Mouse (Mus musculus) skeletal muscle tissue, postnatal 0 days (tissue): Measurements from ENCODE around the gene Smok2a. TPM values are rescaled to one million over a fixed set of nuclear protein-coding genes. Genes with fewer than 3 reads are reported as not detected.

ENCODE experiments used
- polyA plus RNA-seq: library from polyadenylated mRNA; unstranded; fragments of >200 nt; fragmentation: Nextera tagmentation; extraction: Ambion mirVana; gene quantifications from 2 replicates; pipeline ENCODE4 v1.2.1, GENCODE M21; 2015

Gene Smok2a
- polyA plus RNA-seq = not detected in 2 replicates

DNA sequence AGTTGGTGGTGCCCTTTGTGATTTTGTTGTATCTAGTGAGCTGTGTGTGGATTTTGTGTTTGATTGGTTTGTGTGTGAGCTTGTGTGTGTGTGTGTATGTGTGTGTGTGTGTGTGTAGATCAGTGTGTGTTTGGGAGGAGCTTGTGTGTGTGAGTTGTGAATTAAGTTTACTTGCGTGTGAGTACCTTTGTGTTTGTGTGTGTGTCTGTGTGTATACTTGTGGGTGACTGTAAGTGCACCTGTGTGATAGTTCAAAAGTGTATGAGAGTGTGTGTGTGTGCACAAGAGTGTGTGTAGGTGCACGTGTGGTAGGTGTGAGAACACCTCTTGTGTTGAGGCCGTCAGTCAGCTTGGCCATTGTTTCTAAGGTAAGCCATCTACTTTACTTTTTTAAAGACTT is at the start of gene Smok2a:
Gene Smok2a (plus strand): TSS at position 301 of the 400 bp plus-strand sequence.

DNA sequence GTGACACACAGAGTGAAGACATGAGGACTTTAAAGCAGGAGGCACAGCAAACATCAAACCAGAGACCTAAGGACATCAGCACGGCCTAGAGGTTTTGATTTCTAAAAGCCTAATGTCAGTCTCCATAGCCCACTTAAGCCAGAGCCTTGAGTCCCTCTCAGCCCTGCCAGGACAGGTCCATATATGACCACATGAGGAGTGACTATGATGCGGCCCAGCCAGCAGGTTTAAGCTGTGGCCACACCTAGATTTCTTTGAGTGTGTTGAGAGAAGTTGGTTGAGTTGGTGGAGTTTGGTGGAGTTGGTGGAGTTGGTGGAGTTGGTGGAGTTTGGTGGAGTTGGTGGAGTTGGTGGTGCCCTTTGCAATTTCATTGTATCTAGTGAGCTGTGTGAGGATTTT is 9.0 kb downstream of the Smok2a start, which contains the start of gene Smok2b:
Gene Smok2b (plus strand): TSS at position 301 of the 400 bp plus-strand sequence.

Other genes with a start within 250 kb of the Smok2a start
- 67.0 and 70.1 TPM in 2 replicates for gene Wtap, start 227.0 kb upstream of the Smok2a start, polyA plus RNA-seq
- 390 and 446 TPM in 2 replicates for gene Sod2, start 214.3 kb upstream of the Smok2a start, polyA plus RNA-seq
- gene Gpr31b, start 168.9 kb upstream of the Smok2a start, polyA plus RNA-seq = not detected in 2 replicates
- gene Tcp10b, start 160.1 kb upstream of the Smok2a start, polyA plus RNA-seq = 0.07 and 0.09 TPM in 2 replicates
- gene Unc93a, start 89.4 kb upstream of the Smok2a start, polyA plus RNA-seq = 0.13 TPM in 1 of 2 replicates, not detected in the other
- not detected in 2 replicates for gene Smok2b, start 9.1 kb downstream of the Smok2a start, polyA plus RNA-seq
- not detected in 2 replicates for gene Tcp10c, start 133.4 kb downstream of the Smok2a start, polyA plus RNA-seq